Mouse (Mus musculus) lung, embryonic 15.5 days (tissue): ENCODE measurements around the gene Trip10. TPM values are rescaled to one million over a fixed set of nuclear protein-coding genes. Genes with fewer than 3 reads are reported as not detected.

Experiments
- ATAC-seq: fragments of 200-750 bp; cut with Nextera tagmentation; 2 replicates; pipeline ENCODE4 v1.8.0; 2017; ENCODE audit warnings: moderate number of reproducible peaks, borderline replicate concordance; ENCODE audit not compliant: low FRiP score, low TSS enrichment; ENCODE audit errors: extremely low read depth
- H3K27ac ChIP-seq: fragments of 300-500 bp; sonication (generic); 2 replicates; pipeline ENCODE4 v1.5.1; 2015; ENCODE audit warnings: moderate library complexity, mild to moderate bottlenecking, inconsistent platforms
- H3K27me3 ChIP-seq: fragments of 300-500 bp; sonication (generic); 2 replicates; pipeline ENCODE4 v1.6.1; 2015; ENCODE audit warnings: inconsistent platforms
- H3K36me3 ChIP-seq: fragments of 300-500 bp; sonication (generic); 2 replicates; pipeline ENCODE4 v1.6.1; 2015; ENCODE audit warnings: inconsistent platforms
- H3K4me1 ChIP-seq: fragments of 300-500 bp; sonication (generic); 2 replicates; pipeline ENCODE4 v1.6.1; 2015; ENCODE audit warnings: inconsistent platforms
- H3K4me2 ChIP-seq: fragments of 300-500 bp; sonication (generic); 2 replicates; pipeline ENCODE4 v1.6.1; 2015; ENCODE audit warnings: inconsistent platforms, mild to moderate bottlenecking, moderate library complexity
- H3K4me3 ChIP-seq: fragments of 300-500 bp; sonication (generic); 2 replicates; pipeline ENCODE4 v1.5.1; 2015; ENCODE audit warnings: mild to moderate bottlenecking, inconsistent platforms
- H3K9ac ChIP-seq: fragments of 300-500 bp; sonication (generic); 2 replicates; pipeline ENCODE4 v1.6.1; 2015; ENCODE audit warnings: inconsistent platforms
- H3K9me3 ChIP-seq: fragments of 300-500 bp; sonication (generic); 2 replicates; pipeline ENCODE4 v1.6.1; 2016; ENCODE audit warnings: inconsistent platforms
- WGBS: fragments of 180-500 bp; shearing (Covaris S2); methylation state at CpG from one replicate; pipeline ENCODE4 v1.1.7; 2015; 5-methylcytosine and 5-hydroxymethylcytosine counted together
- polyA plus RNA-seq: library from polyadenylated mRNA; unstranded; fragments of >200 nt; fragmentation: Nextera tagmentation; extraction: Ambion mirVana; gene quantifications from 2 replicates; pipeline ENCODE4 v1.2.1, GENCODE M21; 2015

Gene Trip10
- polyA plus RNA-seq, 1 experiment from 2014 or later: 49.0 TPM

DNA sequence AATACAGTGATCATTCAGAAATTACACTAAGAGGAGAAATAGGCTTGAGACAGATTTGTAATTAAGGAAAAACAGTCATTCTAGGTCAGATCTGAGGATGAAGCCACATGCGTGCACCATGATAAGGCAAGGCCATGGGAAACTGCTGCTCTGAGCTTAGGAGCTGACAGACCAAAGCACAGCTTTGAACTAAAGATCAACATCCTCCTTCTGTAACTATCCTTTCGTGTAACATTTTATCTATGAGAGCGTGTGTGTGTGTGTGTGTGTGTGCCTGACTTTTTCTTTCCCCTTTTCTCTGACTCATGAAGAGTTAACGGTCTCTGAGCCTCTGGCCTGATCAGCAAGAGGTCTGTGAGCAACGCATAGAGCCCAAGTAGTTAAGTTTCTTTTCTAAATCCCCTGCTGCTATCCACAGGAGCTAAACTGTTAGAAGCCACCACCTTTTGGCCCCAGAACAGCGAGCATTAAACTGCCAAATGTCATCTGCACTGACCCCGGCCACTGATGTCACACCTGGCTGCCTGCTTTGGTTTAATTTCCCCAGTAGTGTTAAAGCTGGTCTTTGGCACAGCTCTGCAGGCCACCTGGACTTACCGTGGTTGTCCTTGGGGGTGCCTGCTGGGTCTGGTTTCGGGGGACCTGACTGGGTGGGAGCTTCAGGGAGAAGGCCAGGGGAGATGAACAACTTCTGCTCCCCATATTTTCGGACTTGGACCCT is 5.4 kb upstream of the Trip10 start:
- Histone ChIP-seq H3K36me3 (peaks cover 19% of the 10 kb centered on the region), H3K9me3 (no peaks in the 10 kb centered on the region), H3K27me3 (no peaks in the 10 kb centered on the region), H3K4me1 (peaks cover 15% of the 10 kb centered on the region), H3K4me3 (no peak overlapping the region), H3K4me2 (no peak overlapping the region), H3K27ac (no peak overlapping the region), H3K9ac (no peak overlapping the region)
- 65% methylated on average over 10 of the region's 10 CpGs for WGBS
- ATAC-seq: no peak

DNA sequence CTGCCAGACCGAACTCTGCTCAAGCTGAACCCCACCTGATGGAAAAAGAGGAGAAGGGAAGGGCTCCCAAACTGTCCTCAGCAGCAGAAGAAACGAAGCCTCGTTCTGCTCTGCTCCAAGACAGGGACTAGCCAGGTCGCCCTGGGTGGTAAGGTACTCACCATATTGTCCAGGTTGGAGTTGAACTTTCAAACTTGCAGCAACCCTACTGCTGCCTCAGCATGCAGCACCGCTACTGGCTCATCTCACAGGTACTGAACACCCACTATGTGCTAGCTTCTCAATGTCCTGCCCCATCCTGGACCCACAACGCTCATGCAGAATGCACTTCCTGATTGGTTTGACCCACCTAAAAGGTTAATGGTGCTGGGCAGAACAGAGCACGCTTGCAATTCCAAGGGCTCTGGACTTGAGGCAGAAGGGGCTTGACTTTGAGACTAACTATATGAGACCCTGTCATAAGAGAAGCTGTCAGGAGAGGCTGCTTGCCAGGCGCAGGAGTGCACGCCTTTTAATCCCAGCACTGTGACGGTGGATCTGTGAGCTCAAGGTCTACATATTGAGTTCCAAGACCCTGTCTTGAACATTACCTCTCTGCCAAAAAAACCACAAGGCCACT is 3.8 kb upstream of the Trip10 start:
- WGBS: 92% methylated on average over 10 of the region's 10 CpGs
- Histone ChIP-seq H3K27me3 (no peaks in the 10 kb centered on the region), H3K9ac (no peak overlapping the region), H3K4me2 (no peak overlapping the region), H3K4me3 (no peak overlapping the region), H3K4me1 (peaks cover 18% of the 10 kb centered on the region), H3K9me3 (no peaks in the 10 kb centered on the region), H3K36me3 (peaks cover 19% of the 10 kb centered on the region), H3K27ac (no peak overlapping the region)
- ATAC-seq: no peak

DNA sequence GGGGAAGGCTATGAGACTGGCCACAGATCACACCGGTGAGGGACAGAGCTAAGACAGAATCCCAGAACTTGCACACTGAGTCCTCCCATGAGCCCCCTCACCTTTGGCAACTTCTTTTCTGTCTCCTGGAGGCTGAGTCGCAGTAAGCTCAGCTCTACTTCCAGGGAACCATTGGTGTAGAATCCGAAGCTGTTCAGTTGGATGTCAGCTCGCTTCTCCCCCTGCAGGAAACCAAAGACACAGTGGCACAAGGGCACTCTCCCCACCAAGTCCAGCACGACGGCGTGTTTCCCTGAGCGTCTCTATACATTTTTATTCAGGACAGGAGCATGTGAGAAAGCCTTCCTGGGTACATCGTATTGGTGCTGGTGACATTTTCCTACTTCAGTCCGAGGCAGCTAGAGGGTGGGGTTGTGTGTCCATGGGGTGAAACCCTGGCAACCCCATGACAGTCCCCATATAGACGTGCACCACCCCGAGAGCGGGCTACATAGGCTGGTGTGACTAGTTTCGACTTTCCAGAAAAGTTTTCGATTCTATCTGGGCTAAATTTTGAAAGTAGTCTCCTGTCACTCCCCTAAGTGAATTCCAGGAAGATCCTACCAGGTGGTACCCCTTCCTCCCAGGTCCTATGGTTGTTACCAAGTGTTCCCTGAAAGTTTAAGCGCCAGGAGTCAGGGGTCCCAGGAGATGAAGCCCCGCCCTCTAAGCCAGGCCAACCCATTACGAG is 2.4 kb upstream of the Trip10 start:
- H3K4me3 ChIP-seq: peak overlapping the region; percentile 87
- no peak for ATAC-seq

DNA sequence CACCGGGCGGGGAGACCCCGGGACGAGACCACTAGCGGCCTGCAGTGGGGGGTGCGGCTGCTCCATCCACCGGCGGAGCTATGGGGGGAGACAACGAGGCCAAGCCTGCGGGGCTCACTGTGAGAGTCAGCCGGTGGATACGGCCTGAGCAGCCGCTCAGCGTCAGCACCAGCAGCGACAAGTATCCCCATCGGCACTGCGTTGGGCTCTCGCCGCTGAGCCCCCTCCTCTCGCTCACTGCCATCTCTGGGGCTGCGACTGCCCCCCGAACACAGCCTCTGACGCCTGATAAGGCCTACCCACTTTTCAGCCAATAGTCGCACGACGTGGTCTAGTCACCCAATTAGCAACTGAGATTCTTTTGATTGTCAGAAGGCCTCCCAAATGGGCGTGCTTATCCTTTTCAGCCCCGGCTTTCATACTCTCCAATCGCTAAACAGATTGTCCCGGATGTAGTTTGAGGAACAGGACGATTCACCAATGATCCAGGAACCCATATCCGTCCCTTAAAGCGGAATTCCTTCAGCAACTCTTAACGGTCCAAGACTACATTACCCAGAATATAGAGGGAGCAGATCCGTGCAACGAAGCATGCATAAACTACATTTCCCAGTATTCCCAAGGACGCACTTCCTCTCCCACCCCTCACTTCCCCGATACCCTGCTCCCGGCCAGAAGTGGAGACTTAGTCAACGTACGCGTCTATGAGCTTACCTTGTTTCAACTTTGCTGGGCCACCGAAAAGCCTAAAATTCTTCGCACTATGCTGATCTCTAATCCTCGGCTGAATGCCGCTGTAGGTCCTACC is 1.7 kb upstream of the Trip10 start:
- H3K4me2 ChIP-seq: peak overlapping the region; percentile 86
- WGBS: under 1% methylated on average over 46 of the region's 46 CpGs

More for the DNA sequence above, 2.4 kb upstream of the Trip10 start:
- Histone ChIP-seq H3K27ac (peak overlapping the region; percentile 92), H3K27me3 (no peaks in the 10 kb centered on the region), H3K9me3 (no peaks in the 10 kb centered on the region), H3K9ac (peak overlapping the region; percentile 76), H3K4me1 (peaks cover 30% of the 10 kb centered on the region), H3K4me2 (peak overlapping the region; percentile 80), H3K36me3 (peaks cover 15% of the 10 kb centered on the region)
- WGBS: 4% methylated on average over 18 of the region's 18 CpGs

DNA sequence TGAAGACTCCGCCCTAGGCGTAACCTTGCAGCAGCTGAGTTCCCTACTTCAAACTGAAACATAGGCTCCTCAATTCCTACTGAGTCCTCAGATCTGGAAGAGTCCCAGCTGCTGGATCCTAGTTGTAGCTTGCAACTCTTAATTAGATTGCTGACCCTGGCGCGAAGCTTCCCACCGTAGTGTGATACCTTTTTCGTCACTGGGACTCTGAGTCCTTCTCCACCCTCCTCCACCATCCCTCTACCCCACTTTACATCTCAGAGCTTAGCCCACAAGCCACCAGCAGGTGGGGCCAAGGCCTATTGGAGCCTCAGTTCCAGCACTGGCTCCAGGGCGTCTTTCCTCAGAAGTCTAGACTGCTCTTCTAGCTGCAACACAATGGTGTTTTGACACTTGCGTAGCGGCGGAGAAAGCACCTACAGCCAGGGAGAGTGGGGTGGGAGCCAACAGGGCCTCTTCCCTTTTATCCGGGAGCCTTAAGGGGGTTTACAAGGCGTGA is 1.0 kb upstream of the Trip10 start, which contains the start of gene Gpr108:
Gene Gpr108 (minus strand): TSS at position 246 of the 499 bp plus-strand sequence.
- no peaks in the 10 kb centered on the region for H3K27me3 ChIP-seq
- H3K9me3 ChIP-seq: no peaks in the 10 kb centered on the region
- peak within 1 kb of the TSS; percentile 79 for H3K9ac ChIP-seq
- 0 out of 2 replicates have a peak, but pooled peaks cover 4% of the 10 kb centered on the region for H3K36me3 ChIP-seq
- under 1% methylated on average over 12 of the region's 12 CpGs for WGBS
- peak within 1 kb of the TSS; percentile 86 for H3K4me2 ChIP-seq
- peak; percentile 50 for ATAC-seq
- H3K4me1 ChIP-seq: peaks cover 34% of the 10 kb centered on the region
- H3K27ac ChIP-seq: peak within 1 kb of the TSS; percentile 95
- H3K4me3 ChIP-seq: peak within 1 kb of the TSS; percentile 87

More for the DNA sequence above, 1.7 kb upstream of the Trip10 start:
- Histone ChIP-seq H3K36me3 (peaks cover 9% of the 10 kb centered on the region; the same call in 1 of the 2 replicates), H3K9me3 (no peaks in the 10 kb centered on the region), H3K9ac (peak overlapping the region; percentile 76), H3K4me3 (peak overlapping the region; percentile 87), H3K27me3 (no peaks in the 10 kb centered on the region), H3K27ac (peak overlapping the region; percentile 95), H3K4me1 (peaks cover 30% of the 10 kb centered on the region)
- peak; percentile 90 for ATAC-seq

DNA sequence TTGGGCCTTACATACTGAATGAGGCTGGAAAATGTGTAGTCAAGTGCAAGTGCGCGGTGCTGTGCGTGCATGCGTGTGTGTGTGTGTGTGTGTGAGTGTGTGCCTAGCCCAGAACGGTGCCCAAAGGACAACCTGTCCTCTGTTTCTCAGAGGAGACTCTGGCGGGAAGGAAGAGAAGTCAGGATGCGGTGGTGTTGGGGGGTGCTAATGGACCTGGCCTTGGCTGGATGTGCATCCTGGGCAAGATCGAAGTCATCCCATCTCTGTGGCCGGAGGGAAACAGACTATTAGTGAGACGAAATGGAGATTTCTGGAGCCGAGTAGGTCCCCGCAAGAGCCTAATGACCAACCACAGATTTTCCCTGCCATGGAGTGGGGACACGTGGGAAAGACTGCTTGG is 484 bp upstream of the Trip10 start:
- H3K36me3 ChIP-seq: peaks cover 9% of the 10 kb centered on the region
- H3K4me1 ChIP-seq: peaks cover 35% of the 10 kb centered on the region
- peak overlapping the region; percentile 49; the same call in 1 of the 2 replicates for H3K9ac ChIP-seq
- peak overlapping the region; percentile 86 for H3K4me2 ChIP-seq
- WGBS: 8% methylated on average over 13 of the region's 13 CpGs
- no peaks in the 10 kb centered on the region for H3K9me3 ChIP-seq
- ATAC-seq: no peak
- peak overlapping the region; percentile 95 for H3K27ac ChIP-seq
- H3K4me3 ChIP-seq: peak overlapping the region; percentile 87
- H3K27me3 ChIP-seq: no peaks in the 10 kb centered on the region

DNA sequence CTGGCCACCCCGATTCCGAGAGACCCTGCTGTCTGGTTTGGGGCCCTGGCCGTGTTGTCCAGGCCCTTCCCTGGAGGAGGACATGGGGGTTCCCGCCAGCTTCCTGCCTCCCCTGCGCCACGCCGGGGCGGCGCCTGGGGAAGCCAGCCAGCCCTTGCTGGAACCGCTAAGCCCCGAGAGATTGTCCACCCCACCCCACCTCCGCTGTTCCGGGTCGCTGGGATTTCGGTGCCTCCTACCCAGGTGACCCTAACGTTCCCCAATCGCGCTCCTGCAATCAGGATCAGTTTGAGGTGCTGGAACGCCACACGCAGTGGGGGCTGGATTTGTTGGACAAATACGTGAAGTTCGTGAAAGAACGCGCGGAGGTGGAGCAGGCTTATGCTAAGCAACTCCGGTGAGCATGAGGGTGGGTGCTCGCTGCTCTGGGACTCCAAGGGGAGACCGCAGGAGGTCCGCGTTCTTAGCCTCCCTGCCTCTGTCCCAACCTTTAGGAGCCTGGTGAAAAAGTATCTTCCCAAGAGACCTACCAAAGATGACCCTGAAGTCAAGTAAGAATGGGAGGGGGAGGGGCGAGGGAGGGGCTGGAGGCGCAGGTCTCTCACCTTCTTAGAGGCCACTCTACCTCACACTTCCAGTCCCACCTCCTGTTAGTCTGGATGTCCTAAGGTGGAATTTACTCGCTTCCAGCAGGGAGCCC is 1.4 kb downstream of the Trip10 start:
- 3% methylated on average over 32 of the region's 33 CpGs for WGBS
- Histone ChIP-seq H3K9me3 (no peaks in the 10 kb centered on the region), H3K36me3 (peaks cover 25% of the 10 kb centered on the region), H3K27me3 (no peaks in the 10 kb centered on the region), H3K27ac (peak overlapping the region; percentile 77), H3K9ac (peak overlapping the region; percentile 79), H3K4me3 (peak overlapping the region; percentile 87), H3K4me1 (peaks cover 35% of the 10 kb centered on the region), H3K4me2 (peak overlapping the region; percentile 86)
- no peak for ATAC-seq

DNA sequence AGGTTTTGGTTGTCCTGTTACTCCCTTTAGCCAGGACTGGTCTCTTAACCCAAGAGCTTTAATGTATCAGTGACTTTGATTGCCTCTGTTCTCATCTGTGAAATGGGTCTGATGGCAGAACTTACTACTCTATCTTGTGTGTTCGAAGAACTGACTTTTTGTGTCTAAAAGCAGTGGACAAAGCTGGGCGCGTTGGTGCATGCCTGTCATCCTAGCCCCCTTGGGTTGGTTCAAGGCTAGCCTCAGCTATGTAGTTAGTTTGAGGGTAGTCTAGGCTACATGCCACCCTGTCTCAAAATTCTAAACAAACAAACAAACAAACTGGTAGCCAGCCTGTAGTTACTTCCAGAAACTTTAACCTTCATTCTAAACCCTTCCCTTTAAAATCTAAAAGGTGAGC is 2.2 kb downstream of the Trip10 start:
- ATAC-seq: no peak
- 86% methylated on average over 3 of the region's 3 CpGs for WGBS
- Histone ChIP-seq H3K27me3 (no peaks in the 10 kb centered on the region), H3K36me3 (peaks cover 29% of the 10 kb centered on the region), H3K9me3 (no peaks in the 10 kb centered on the region), H3K4me1 (peaks cover 29% of the 10 kb centered on the region), H3K27ac (no peak overlapping the region), H3K4me2 (peak overlapping the region; percentile 86), H3K4me3 (peak overlapping the region; percentile 87; the same call in 1 of the 2 replicates), H3K9ac (no peak overlapping the region)

DNA sequence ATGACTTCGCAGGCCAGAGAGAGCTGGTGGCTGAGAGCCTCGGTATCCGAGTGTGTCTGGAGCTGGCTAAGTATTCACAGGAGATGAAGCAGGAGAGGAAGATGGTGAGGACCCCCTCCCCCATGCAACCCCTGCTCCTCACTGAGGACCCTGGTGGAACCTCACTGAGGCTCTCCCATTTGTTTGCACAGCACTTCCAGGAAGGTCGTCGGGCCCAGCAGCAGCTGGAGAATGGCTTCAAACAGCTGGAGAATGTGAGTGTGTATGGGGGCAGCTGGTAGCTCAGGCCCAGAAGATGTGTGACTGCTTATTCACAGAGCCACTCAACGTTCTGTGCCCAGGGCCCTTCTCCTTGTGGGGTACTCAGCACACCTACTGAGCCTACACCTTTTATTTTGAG is 4.1 kb downstream of the Trip10 start:
- no peak for ATAC-seq
- 34% methylated on average over 6 of the region's 6 CpGs for WGBS

DNA sequence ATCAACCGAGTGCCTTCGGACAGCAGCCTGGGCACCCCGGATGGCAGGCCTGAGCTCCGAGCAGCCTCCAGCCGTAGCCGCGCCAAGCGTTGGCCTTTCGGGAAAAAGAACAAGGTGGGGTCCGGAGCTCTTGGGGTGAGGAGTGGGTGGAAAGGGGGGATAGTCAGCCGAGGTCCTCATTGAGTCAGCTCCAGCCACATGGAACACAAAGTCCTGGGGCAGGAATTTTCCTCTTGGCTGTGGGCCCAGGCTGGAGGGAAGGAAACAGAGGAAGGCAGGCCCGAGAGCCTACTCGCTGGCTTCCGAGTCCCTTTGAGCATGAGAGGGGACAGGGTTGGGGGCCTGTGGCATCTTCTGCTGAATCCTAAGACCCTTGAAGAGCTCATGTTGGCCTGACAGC is 6.1 kb downstream of the Trip10 start:
- H3K9ac ChIP-seq: no peak overlapping the region
- H3K36me3 ChIP-seq: peaks cover 61% of the 10 kb centered on the region
- 83% methylated on average over 14 of the region's 14 CpGs for WGBS
- no peaks in the 10 kb centered on the region for H3K9me3 ChIP-seq
- H3K4me2 ChIP-seq: no peak overlapping the region
- no peaks in the 10 kb centered on the region for H3K27me3 ChIP-seq
- peaks cover 17% of the 10 kb centered on the region for H3K4me1 ChIP-seq
- no peak overlapping the region for H3K27ac ChIP-seq
- H3K4me3 ChIP-seq: no peak overlapping the region
- ATAC-seq: no peak

More for the DNA sequence above, 4.1 kb downstream of the Trip10 start:
- H3K27ac ChIP-seq: no peak overlapping the region
- no peak overlapping the region for H3K4me3 ChIP-seq
- no peaks in the 10 kb centered on the region for H3K27me3 ChIP-seq
- no peak overlapping the region for H3K4me2 ChIP-seq
- peaks cover 46% of the 10 kb centered on the region for H3K36me3 ChIP-seq
- H3K9me3 ChIP-seq: no peaks in the 10 kb centered on the region
- H3K4me1 ChIP-seq: peaks cover 25% of the 10 kb centered on the region
- no peak overlapping the region for H3K9ac ChIP-seq
